Mouse (Mus musculus) cerebellum, adult 2 months (tissue): ENCODE measurements around the gene Amt.

Source experiments
- CTCF ChIP-seq: fragments of 200-500 bp; IDR thresholded peaks from 2 replicates; pipeline ENCODE4 v1.5.1; 2011; ENCODE audit warnings: low read depth, mild to moderate bottlenecking, control low read depth, low read length, moderate library complexity, borderline replicate concordance; ENCODE audit not compliant: insufficient read depth
- POLR2A ChIP-seq: fragments of 200-500 bp; IDR thresholded peaks from 2 replicates; pipeline ENCODE4 v1.6.1; 2011; ENCODE audit warnings: low read length, control low read depth, borderline replicate concordance; ENCODE audit not compliant: insufficient read depth

GRCm38 (mm10) chr9:108340258-108341138 is 43.8 kb downstream of the Amt start:
- TF ChIP-seq CTCF (no peak), POLR2A (no peak)
